Mouse (Mus musculus) brain, embryonic 14.5 days (tissue): ENCODE measurements around the gene Anpep.

Experiments used
- CTCF ChIP-seq: fragments of 200-500 bp; IDR thresholded peaks from 2 replicates; pipeline ENCODE4 v1.5.1; 2012; ENCODE audit warnings: inconsistent platforms, mild to moderate bottlenecking, moderate library complexity, borderline replicate concordance; ENCODE audit not compliant: insufficient read depth, insufficient read length; ENCODE audit errors: extremely low read depth
- POLR2A ChIP-seq: fragments of 200-500 bp; IDR thresholded peaks from 2 replicates; pipeline ENCODE4 v1.6.1; 2012; ENCODE audit warnings: mild to moderate bottlenecking, inconsistent platforms, borderline replicate concordance; ENCODE audit not compliant: poor library complexity, insufficient read depth, insufficient read length, severe bottlenecking; ENCODE audit errors: extremely low read depth

GRCm38 (mm10) chr7:79801391-79801790, 59.5 kb downstream of the Anpep start:
- no peak for TF ChIP-seq CTCF
- TF ChIP-seq POLR2A = no peak
